Mouse (Mus musculus) ES-E14 (cell line): Measurements from ENCODE around the gene Dguok.

Experiments
- CHD2 ChIP-seq: IDR thresholded peaks from 2 replicates; pipeline ENCODE4 v1.6.1; 2014; ENCODE audit warnings: mild to moderate bottlenecking, low read depth, low read length, inconsistent platforms
- HCFC1 ChIP-seq: IDR thresholded peaks from 2 replicates; pipeline ENCODE4 v1.6.1; 2012; ENCODE audit warnings: low read length, inconsistent platforms, borderline replicate concordance; ENCODE audit not compliant: insufficient read depth
- MAFK ChIP-seq: IDR thresholded peaks from 2 replicates; pipeline ENCODE4 v1.6.1; 2014; ENCODE audit warnings: mild to moderate bottlenecking, low read depth, low read length, inconsistent platforms; ENCODE audit not compliant: insufficient read depth
- ZC3H11A ChIP-seq: IDR thresholded peaks from 2 replicates; pipeline ENCODE4 v1.6.1; 2012; ENCODE audit warnings: low read depth, mild to moderate bottlenecking, inconsistent platforms, low read length, borderline replicate concordance
- ZNF384 ChIP-seq: IDR thresholded peaks from 2 replicates; pipeline ENCODE4 v1.6.1; 2012; ENCODE audit warnings: low read depth, low read length, inconsistent platforms

DNA sequence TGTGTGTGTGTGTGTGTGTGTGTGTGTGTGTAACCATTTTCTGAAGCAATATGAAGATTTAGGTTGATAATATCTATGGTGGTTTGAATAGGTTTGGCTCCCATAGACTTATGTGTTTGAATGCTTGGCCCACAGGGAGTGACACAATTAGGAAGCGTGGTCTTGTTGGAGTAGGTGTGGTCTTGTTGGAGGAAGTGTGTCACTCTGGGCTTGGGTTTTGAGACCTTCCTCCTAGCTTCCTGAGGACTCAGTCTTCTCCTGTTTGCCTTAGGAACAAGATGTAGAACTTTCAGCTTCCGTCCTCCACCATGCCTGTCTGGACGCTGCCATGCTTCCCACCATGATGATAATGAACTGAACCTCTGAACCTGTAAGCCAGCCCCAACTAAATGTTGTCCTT is 11.9 kb upstream of the Dguok start:
- TF ChIP-seq HCFC1 (no peak), ZNF384 (no peak), MAFK (no peak), ZC3H11A (no peak), CHD2 (no peak)
